Mouse (Mus musculus) brain, embryonic 14.5 days (tissue): ENCODE results near the gene Dbnl.

Experiments
- CTCF ChIP-seq: fragments of 200-500 bp; IDR thresholded peaks from 2 replicates; pipeline ENCODE4 v1.5.1; 2012; ENCODE audit warnings: inconsistent platforms, mild to moderate bottlenecking, moderate library complexity, borderline replicate concordance; ENCODE audit not compliant: insufficient read depth, insufficient read length; ENCODE audit errors: extremely low read depth
- POLR2A ChIP-seq: fragments of 200-500 bp; IDR thresholded peaks from 2 replicates; pipeline ENCODE4 v1.6.1; 2012; ENCODE audit warnings: mild to moderate bottlenecking, inconsistent platforms, borderline replicate concordance; ENCODE audit not compliant: poor library complexity, insufficient read depth, insufficient read length, severe bottlenecking; ENCODE audit errors: extremely low read depth

- TF ChIP-seq CTCF (no peak), POLR2A (no peak)
Observed at GRCm38 (mm10) chr11:5846639-5847345, 58.5 kb downstream of the Dbnl start.
